Mouse (Mus musculus) left cerebral cortex, adult 2 months (tissue): ENCODE measurements around the gene Prkar1b. TPM values are rescaled to one million over a fixed set of nuclear protein-coding genes. Genes with fewer than 3 reads are reported as not detected.

Experiments used
- DNase-seq, 2 experiments: peaks; one replicate each; pipeline ENCODE4 v3.0.0; 2021 to 2022; ENCODE audit warnings: low spot score in 2 of 2, mixed read lengths in 1 of 2; ENCODE audit errors: extremely low spot score in 1 of 2
- H3K27ac ChIP-seq: fragments of 200-600 bp; 2 replicates; pipeline ENCODE4 v1.8.1; 2022
- H3K4me3 ChIP-seq: fragments of 200-600 bp; 2 replicates; pipeline ENCODE4 v1.8.1; 2022
- CTCF ChIP-seq: fragments of 200-600 bp; IDR thresholded peaks from 2 replicates; pipeline ENCODE4 v1.8.1; 2022; ENCODE audit warnings: antibody characterized with exemption, mild to moderate bottlenecking, moderate library complexity
- intact Hi-C: fragments of 180-260 bp; cut with DNase I; formaldehyde crosslinking; loops from one replicate; pipeline ENCODE4 v1.15.1; 2025
- total RNA-seq, 2 experiments: library from RNA; stranded (reverse); gene quantifications; 2 replicates each; pipeline ENCODE4 v1.2.3; 2021

The Prkar1b gene
- total RNA-seq, 2 experiments from 2014 or later, result 767 to 781 TPM

DNA sequence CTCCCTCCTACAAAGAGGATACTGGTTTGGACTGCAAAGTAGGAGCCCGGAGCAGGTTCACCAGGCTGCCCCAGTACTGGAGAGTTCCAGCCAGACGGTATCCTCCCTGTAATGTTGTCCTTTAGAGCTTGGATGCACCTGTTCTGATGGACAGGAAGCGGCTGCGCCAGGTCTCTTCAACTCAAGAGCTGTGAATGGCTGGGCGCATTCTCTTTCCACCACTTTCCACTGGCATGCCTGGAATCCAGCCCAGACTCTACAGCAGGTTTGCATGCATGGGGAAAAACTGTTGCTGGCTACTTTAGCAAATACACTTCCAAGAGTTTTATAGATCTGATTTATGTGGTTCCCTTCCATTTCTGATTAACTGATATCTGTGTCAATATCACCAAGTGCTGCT is 8.5 kb downstream of the Prkar1b start:
- TF ChIP-seq CTCF, result no peak
- intact Hi-C loops, result no loop called here
- no peak for DNase-seq
- no peak overlapping the region for H3K4me3 ChIP-seq
- peak overlapping the region; percentile 28; the same call in 1 of the 2 replicates for H3K27ac ChIP-seq

DNA sequence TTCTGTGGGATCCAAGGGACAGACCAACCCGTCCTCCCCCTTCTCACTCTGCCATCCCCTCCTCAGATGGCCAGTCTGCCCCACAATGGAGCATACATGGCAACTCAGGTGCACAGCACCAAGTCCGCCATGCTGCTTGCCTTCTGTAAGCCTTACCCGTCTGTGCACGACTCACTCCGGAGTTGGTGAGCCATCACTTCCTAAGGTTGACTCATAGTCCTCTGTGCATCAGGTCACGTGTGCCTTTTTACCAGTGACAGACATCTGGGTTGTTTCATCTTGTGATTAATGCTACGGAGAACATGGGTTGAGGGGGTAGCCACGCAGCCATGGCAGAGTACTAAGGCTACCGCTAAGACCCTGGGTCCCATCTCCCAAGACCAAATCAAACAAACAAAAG is 9.2 kb downstream of the Prkar1b start:
- no peak for TF ChIP-seq CTCF
- H3K4me3 ChIP-seq, result no peak overlapping the region
- no peak for DNase-seq
- H3K27ac ChIP-seq, result peak overlapping the region; percentile 28; the same call in 1 of the 2 replicates
- intact Hi-C loops, result no loop called here

DNA sequence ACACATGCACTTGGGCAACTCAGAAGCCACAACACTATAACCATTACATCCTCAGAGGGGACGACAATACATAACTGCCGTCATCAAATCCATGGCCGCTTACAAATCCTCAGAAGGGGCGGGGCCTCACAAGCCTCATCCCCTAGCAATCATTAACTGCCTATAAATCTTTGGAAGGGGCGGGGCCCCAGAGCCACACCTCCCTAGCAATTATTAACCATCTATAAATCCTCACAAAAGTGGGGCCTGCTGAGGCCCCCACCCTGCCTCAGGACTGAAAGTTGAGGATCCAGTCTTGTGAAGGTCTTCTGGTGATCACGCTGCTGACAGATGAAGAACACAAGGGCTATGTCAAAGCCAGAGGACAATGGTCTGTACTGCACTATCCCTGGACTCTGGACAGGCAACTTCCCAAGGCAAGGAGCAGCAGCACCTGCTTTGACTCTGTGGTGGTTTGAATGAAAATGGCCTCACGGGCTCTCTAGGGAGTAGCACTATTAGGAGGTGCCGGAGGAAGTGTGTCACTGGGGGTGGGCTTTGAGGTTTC is 10.8 kb downstream of the Prkar1b start:
- H3K4me3 ChIP-seq, result no peak overlapping the region
- no peak for DNase-seq
- H3K27ac ChIP-seq, result peak overlapping the region; percentile 74; the same call in 1 of the 2 replicates
- intact Hi-C loops, result no loop called here
- TF ChIP-seq CTCF, result no peak

DNA sequence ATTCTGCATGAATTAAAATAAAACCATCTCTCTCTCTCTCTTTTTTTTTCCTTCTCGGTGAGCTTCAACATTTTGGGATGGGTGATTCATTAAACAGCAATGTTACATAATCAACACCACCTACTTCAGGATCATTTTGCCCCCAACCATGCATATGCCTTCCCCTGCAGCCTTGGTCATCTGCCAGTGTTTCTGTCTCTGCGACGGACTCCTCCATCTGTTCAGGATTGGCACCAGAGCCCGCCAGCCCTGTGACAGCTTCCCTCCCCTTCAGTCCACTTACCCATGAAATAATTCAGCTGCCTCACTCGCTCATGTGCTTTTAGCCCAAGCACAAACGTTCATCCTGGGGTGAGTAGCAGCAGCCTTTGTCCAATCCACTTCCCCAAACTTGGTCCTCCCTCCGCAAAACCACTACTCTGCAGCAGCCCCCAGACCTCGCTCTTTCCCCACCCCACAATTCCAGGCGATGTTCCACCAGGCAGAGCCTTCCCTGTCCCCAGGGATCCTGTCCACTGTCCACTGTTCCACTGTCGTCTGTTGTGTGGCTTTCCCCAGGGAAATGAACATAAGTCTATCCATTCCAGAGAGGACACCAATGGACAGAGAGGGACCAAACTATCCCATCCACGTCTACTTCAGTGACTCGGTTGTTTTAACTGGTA is 11.4 kb downstream of the Prkar1b start:
- DNase-seq, result peak; percentile 65 to 81
- no peak for TF ChIP-seq CTCF
- intact Hi-C loops, result no loop called here
- H3K27ac ChIP-seq, result peak overlapping the region; percentile 74
- H3K4me3 ChIP-seq, result no peak overlapping the region

DNA sequence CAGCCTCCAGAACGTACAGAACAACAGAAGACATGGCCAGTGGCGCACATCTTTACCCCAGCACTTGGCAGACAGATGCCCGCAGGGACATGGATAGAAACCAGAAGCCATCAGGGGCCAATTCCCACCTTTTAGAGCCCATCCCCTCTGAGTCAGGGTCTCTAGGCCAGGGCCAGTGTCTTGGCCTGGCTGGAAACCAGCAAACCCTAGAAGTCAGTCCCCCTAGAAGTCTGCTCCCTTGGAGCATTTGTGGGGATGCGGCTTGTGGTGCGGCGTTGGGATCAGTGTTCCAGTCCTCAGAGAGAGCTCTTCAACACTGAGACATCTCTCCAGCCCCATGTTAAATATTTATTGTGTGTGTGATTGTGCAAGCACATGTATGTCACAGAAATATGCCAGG is 12.6 kb downstream of the Prkar1b start:
- TF ChIP-seq CTCF, result no peak
- Histone ChIP-seq H3K4me3 (no peak overlapping the region), H3K27ac (peak overlapping the region; percentile 74)
- DNase-seq, result no peak
- intact Hi-C loops, result no loop called here

DNA sequence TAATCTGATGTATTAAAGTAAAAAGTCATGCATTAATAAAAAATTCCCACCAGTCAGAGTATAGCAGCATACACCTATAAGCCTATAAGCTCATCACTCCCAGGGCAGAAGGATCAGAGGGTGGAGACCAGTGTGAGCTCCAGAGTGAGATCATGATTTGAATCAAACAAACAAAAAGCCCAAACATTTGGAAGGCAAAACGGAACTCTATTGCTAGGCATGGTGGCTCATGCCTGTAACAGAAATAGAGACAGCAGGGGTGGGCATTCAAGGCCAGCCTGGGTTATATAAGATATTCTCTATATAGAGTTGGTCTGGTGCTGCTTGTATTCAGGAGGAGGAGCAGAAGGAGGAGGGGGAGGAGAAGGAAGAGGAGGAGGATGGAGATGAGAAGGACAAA is 13.5 kb downstream of the Prkar1b start:
- TF ChIP-seq CTCF, result no peak
- Histone ChIP-seq H3K27ac (peak overlapping the region; percentile 32; the same call in 1 of the 2 replicates), H3K4me3 (no peak overlapping the region)
- intact Hi-C loops, result no loop called here
- DNase-seq, result no peak

DNA sequence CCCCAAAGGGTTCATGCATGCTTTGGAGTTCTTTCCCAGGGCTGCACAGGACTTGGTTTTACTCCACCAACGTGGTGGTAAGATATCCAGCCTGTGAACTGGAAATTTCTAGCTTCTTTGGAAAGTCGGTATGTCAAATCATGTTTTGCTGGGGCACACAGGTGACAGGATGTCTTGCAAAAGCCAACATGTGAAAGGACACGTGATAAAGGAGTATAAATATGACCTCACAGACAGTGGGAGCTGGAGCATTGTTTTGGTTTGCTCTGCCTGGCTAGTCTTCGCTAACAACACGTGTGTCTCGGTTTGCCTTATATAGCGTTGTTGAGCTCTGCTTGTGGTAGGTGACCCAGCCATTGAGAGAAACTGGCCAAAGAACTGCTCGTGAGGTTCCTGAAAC is 15.3 kb downstream of the Prkar1b start:
- DNase-seq, result no peak
- H3K27ac ChIP-seq, result 0 out of 2 replicates have a peak overlapping the region, but pooled peaks have one; percentile 4
- TF ChIP-seq CTCF, result no peak
- intact Hi-C loops, result no loop called here
- no peak overlapping the region for H3K4me3 ChIP-seq

DNA sequence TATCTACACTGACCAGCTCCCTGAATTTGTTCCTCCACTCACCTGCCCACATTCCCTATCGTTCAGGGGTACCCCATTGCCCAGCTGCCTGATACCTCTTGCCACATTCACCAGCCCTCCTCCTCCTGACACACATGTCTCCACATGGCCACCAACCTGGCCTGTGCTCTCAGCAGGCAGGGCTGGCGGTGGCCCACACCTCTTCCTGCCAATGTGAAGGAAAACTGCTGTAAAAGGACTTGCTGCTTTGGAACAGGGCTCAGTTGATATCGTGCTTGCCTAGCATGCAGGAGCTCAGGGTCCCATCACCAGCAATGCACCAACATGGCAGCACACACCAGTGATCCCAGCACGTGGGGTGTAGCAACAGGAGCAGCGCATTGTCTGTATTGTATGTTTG is 19.4 kb downstream of the Prkar1b start:
- peak overlapping the region; percentile 98 for H3K27ac ChIP-seq
- peak overlapping the region; percentile 64 for H3K4me3 ChIP-seq
- TF ChIP-seq CTCF, result no peak
- intact Hi-C loops, result no loop called here
- DNase-seq, result no peak

DNA sequence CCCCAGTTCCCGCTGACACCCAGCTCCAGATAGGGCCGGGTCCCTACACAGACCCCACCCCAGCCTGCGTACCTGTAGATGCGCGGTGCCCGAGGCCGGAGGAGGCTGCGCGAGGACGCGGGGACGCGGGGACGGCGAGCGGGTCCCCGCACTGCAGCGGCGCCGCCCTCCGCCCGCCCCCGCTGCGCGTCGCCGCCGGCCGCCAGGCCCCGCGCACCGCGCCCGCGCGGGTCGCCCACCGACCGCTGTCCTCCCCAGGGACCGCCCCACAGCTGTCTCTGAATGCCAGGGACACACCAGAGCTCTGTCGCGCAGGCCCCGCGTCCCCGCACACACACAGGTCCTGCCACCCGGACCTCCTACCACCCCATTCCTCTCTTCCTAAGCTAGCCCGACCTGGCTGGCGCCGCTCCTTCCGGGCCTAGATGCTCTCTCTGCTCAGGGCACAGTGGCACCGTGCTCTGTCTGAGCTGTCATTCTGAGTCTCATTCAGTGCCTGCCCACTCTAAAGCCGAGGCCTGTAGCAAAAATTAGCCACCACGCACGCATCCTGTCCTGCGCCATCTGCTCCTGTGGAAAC is 20.1 kb downstream of the Prkar1b start:
- peak; percentile 63 for DNase-seq
- no peak for TF ChIP-seq CTCF
- peak overlapping the region; percentile 98 for H3K27ac ChIP-seq
- H3K4me3 ChIP-seq, result peak overlapping the region; percentile 64
- intact Hi-C loops, result loop anchor here (2.0 kb wide), 1 partner anchor 17 kb away; no protein-coding TSS in a partner anchor

DNA sequence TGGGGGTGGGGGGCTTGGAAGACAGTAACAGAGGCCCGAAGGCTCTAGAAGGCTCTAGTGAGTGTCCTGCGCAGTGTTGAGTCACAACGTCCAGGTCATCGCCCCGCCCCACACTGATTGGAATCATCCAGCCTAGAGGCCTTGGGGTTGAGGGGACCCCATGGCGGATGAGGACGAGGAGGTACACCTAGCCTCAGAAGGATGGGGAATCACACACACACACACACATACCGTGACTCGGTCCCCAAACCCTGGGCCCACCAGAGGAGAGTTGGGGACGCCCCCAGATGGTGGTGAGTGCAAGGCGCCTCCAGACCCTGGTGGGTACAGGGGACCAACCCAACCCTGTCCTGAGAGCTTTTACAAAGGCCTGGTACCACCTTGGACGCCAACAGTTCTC is 20.7 kb downstream of the Prkar1b start:
- no peak for DNase-seq
- Histone ChIP-seq H3K4me3 (peak overlapping the region; percentile 64), H3K27ac (peak overlapping the region; percentile 98)
- intact Hi-C loops, result loop anchor here (2.0 kb wide), 1 partner anchor 18 kb away; no protein-coding TSS in a partner anchor
- TF ChIP-seq CTCF, result no peak

DNA sequence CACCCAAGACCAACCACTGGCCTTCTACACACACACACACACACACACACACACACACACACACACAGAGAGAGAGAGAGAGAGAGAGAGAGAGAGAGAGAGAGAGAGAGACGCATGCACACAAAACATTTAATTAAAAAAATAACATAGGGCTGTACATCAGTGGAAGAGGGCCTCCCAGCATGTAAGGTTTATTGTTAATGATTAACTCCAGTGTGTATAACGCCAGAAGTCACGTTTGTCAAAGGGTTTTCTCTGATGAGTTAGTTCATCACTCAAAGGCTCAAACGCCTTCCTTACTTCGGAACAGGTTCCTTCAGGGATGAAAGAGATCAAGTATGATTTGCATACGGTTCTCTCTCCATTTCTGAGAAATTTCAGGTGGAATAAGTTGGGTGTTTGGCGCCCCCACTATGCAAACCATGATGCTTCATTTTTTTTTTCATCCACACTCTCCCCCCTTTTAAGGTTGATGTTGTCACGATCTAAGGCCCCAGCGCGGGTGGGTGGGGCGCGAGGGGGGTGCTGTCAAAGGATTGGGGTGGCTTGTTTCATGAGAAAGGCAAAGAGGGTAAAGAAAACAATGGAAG is 21.2 kb downstream of the Prkar1b start:
- peak overlapping the region; percentile 98 for H3K27ac ChIP-seq
- TF ChIP-seq CTCF, result no peak
- intact Hi-C loops, result loop anchor here (2.0 kb wide), 1 partner anchor 18 kb away; no protein-coding TSS in a partner anchor
- peak overlapping the region; percentile 64 for H3K4me3 ChIP-seq
- no peak for DNase-seq

DNA sequence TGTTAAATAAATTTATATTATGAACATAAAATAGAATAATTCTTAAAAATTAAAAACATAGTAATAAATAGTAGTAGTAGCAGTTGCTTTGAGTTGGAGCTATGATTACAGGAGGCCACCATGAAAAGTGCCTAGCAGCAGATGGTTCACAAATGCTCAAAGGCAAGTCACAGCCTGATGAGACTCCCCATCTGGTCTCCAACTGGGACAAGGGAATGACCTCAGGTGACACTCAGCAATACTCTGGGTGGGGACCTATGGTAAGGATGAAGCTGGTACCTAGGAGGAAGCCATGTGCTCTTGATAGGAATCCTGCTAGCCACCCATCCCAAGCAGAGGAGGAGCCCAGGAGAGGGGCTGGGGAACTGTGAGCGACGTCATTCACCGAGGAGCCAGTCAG is 24.1 kb downstream of the Prkar1b start:
- Histone ChIP-seq H3K27ac (no peak overlapping the region), H3K4me3 (no peak overlapping the region)
- TF ChIP-seq CTCF, result no peak
- no peak for DNase-seq
- intact Hi-C loops, result no loop called here
